Mouse (Mus musculus): ENCODE results near the gene Wdr35. TPM values are rescaled to one million over a fixed set of nuclear protein-coding genes. Genes with fewer than 3 reads are reported as not detected.

Wdr35 gene
- polyA plus RNA-seq, 1 experiment from 2014 or later: 12.5 TPM

DNA sequence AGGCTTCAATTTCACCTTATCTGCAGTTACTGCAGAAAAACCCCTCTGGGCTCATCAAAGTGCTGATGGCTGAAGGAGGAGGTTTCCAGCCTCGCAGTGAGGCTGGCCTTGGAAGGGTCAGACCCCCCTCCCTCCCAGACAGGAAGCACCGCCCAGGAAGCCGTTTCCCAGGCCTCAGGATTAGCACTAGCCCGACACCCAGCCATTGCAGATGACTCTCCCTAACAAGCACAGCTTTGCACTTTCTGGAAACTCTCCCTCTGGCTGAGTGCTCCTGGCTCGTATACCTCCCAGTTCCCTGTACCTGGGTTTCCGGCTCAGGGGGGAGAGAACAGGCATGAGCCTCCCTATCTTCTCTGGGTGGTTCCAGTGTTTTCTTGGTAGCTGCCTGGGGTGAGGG, 77.1 kb downstream of the Wdr35 start:
- no peaks in the 10 kb centered on the region for H3K27me3 ChIP-seq (ENCODE audit: control insufficient read depth, insufficient read depth, low read length)
- no peak overlapping the region for H3K4me3 ChIP-seq (ENCODE audit: low read depth, low read length)
- no peaks in the 10 kb centered on the region for H3K9me3 ChIP-seq (replicated peaks; ENCODE audit: control insufficient read depth, low read length)
- H3K4me1 ChIP-seq (ENCODE audit: control insufficient read depth, insufficient read depth, low read length): no peaks in the 10 kb centered on the region
- no peaks in the 10 kb centered on the region for H3K36me3 ChIP-seq (ENCODE audit: control insufficient read depth, insufficient read depth, low read length)
- 18% methylated on average over 6 of the region's 6 CpGs for WGBS (ENCODE audit: insufficient replicate concordance)
- H3K4me2 ChIP-seq: no peak overlapping the region
- no peak overlapping the region for H3K9ac ChIP-seq (ENCODE audit: low read depth, low read length)
- ATAC-seq (replicated peaks; ENCODE audit: insufficient number of reproducible peaks, low FRiP score, low TSS enrichment): no peak
- no peak overlapping the region for H3K27ac ChIP-seq (ENCODE audit: low read depth, low read length)

DNA sequence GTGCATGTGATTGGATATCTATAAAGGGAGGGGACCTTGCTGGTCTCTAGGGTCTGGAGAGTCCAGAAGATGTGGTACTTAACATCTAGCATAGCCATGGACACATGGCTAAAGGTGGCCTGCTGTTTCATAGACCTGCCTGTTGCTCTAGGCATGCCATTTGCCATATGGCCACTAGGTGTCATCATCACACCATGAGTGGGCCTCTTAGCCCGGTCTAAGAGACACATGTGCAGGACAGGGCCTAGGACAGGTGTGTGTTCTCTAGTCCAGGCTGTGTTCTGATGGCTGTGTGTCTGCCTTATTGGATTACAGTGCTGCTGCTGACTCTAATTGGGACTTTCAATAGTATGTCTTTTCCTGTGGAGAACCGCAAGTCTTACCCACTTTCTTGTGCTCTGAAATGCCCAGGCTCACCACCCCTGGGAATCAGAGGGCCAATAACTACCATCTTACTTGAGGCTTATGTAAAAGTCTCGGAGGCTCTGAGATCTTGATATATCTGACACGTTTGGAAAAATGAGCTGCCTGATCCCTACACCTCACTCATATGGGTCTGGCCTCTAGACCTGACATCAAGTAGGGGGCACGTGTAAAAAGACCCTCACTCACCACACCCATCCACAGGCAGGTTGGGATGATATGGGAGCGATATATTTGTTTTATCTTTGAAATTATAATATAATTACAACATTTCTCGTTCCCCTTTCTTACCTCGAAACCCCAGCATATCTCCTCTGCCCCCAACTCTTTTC, 78.6 kb downstream of the Wdr35 start:
- peak; percentile 73 for ATAC-seq (replicated peaks; ENCODE audit: insufficient number of reproducible peaks, low FRiP score, low TSS enrichment)
- H3K4me2 ChIP-seq: no peak overlapping the region
- H3K9ac ChIP-seq (ENCODE audit: low read depth, low read length): no peak overlapping the region
- 47% methylated on average over 8 of the region's 8 CpGs for WGBS (ENCODE audit: insufficient replicate concordance)
- H3K36me3 ChIP-seq (ENCODE audit: control insufficient read depth, insufficient read depth, low read length): no peaks in the 10 kb centered on the region
- no peak overlapping the region for H3K4me3 ChIP-seq (ENCODE audit: low read depth, low read length)
- no peaks in the 10 kb centered on the region for H3K27me3 ChIP-seq (ENCODE audit: control insufficient read depth, insufficient read depth, low read length)
- no peak overlapping the region for H3K27ac ChIP-seq (ENCODE audit: low read depth, low read length)
- H3K4me1 ChIP-seq (ENCODE audit: control insufficient read depth, insufficient read depth, low read length): no peaks in the 10 kb centered on the region
- H3K9me3 ChIP-seq (replicated peaks; ENCODE audit: control insufficient read depth, low read length): no peaks in the 10 kb centered on the region

DNA sequence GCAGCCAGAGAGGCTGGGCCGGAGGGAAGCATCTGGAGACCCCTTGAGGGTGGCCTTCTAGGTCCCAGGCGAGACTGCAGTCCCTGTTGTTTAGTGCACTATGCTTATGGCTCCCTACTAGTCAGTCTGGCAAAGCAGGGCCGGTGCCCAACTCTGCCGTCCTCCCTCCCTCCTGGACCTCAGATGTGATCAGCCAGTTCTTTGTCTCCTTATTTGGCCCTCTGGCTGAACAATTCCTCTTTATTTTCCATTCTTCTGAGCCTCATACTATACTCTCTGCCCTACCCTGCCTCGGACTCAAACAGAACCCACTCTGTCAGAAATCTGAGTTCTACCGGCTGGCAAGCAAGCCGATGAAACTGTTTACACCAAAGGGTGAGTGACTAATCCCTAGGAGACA, 79.7 kb downstream of the Wdr35 start:
- Histone ChIP-seq H3K4me3 (ENCODE audit: low read depth, low read length) (no peak overlapping the region), H3K4me2 (no peak overlapping the region), H3K36me3 (ENCODE audit: control insufficient read depth, insufficient read depth, low read length) (no peaks in the 10 kb centered on the region), H3K9ac (ENCODE audit: low read depth, low read length) (no peak overlapping the region), H3K4me1 (ENCODE audit: control insufficient read depth, insufficient read depth, low read length) (no peaks in the 10 kb centered on the region), H3K9me3 (replicated peaks; ENCODE audit: control insufficient read depth, low read length) (no peaks in the 10 kb centered on the region), H3K27me3 (ENCODE audit: control insufficient read depth, insufficient read depth, low read length) (no peaks in the 10 kb centered on the region), H3K27ac (ENCODE audit: low read depth, low read length) (no peak overlapping the region)
- no peak for ATAC-seq (replicated peaks; ENCODE audit: insufficient number of reproducible peaks, low FRiP score, low TSS enrichment)
- WGBS (ENCODE audit: insufficient replicate concordance): 45% methylated on average over 7 of the region's 7 CpGs

DNA sequence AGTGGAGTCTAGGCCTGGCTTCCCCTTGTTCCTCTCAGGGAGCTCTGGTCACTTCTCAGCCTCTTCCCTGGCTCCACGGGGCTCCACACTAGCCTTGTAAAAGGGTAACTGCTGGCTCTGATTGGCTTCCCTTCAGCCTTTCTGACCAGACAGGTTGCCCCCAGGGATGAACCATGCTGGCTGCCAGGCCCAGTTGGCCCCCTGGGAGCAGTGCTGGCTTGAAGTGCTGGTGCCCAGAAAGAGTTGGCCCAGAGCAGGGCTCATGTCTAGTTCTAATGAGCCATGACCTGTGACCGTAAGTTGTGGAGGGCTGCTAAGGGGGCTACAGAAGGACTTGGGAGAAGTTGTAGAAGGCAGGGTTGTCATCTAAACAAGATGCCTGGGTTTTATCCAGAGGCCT, 80.3 kb downstream of the Wdr35 start:
- Histone ChIP-seq H3K27ac (ENCODE audit: low read depth, low read length) (no peak overlapping the region), H3K4me3 (ENCODE audit: low read depth, low read length) (no peak overlapping the region), H3K36me3 (ENCODE audit: control insufficient read depth, insufficient read depth, low read length) (no peaks in the 10 kb centered on the region), H3K4me1 (ENCODE audit: control insufficient read depth, insufficient read depth, low read length) (no peaks in the 10 kb centered on the region), H3K9me3 (replicated peaks; ENCODE audit: control insufficient read depth, low read length) (no peaks in the 10 kb centered on the region), H3K27me3 (ENCODE audit: control insufficient read depth, insufficient read depth, low read length) (no peaks in the 10 kb centered on the region), H3K9ac (ENCODE audit: low read depth, low read length) (no peak overlapping the region), H3K4me2 (no peak overlapping the region)
- WGBS (ENCODE audit: insufficient replicate concordance): 60% methylated on average over 2 of the region's 2 CpGs
- no peak for ATAC-seq (replicated peaks; ENCODE audit: insufficient number of reproducible peaks, low FRiP score, low TSS enrichment)

DNA sequence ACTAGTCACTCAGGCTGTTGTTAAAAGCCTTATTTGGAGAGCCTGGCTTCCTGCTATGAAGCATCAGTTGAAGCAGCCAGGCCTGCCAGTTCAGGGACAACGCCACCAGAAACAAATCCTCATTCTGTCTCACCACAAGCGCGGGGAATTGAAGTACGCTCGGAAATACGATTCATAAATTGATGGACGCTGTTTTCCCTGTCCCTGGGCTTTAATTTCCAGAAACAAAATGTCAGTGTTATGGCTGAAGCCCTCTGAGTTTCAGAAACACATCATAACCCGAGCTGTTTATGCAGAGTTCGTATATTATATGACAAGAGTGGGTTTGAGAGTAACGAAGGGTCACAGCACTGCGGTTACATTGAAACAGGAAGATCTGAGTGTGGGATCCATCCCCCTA, 81.6 kb downstream of the Wdr35 start:
- Histone ChIP-seq H3K9me3 (replicated peaks; ENCODE audit: control insufficient read depth, low read length) (no peaks in the 10 kb centered on the region), H3K4me1 (ENCODE audit: control insufficient read depth, insufficient read depth, low read length) (no peaks in the 10 kb centered on the region), H3K4me3 (ENCODE audit: low read depth, low read length) (no peak overlapping the region), H3K9ac (ENCODE audit: low read depth, low read length) (no peak overlapping the region), H3K27ac (ENCODE audit: low read depth, low read length) (no peak overlapping the region), H3K4me2 (no peak overlapping the region), H3K27me3 (ENCODE audit: control insufficient read depth, insufficient read depth, low read length) (no peaks in the 10 kb centered on the region), H3K36me3 (ENCODE audit: control insufficient read depth, insufficient read depth, low read length) (no peaks in the 10 kb centered on the region)
- no peak for ATAC-seq (replicated peaks; ENCODE audit: insufficient number of reproducible peaks, low FRiP score, low TSS enrichment)
- 66% methylated on average over 11 of the region's 11 CpGs for WGBS (ENCODE audit: insufficient replicate concordance)

DNA sequence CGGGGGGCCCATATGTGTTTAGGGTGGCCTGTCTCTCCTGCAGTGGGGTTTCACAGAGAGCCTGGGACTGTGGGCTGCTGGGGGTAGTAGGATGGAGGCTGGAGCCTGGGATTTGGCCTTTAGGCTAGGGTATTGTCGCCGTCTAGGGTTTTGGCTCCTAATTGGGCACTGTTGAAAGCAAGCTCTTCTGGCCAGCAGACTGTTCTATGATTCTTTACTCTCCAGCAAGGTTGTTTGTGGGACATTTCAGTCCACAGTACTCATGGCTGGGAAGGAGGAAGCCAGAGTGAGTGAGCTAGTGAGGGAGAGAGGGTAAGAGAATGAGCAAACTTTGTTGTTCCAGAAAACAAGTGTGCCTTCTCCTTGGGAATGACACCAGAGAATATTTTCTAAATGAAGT, 85.8 kb downstream of the Wdr35 start:
- no peak overlapping the region for H3K9ac ChIP-seq (ENCODE audit: low read depth, low read length)
- no peak overlapping the region for H3K27ac ChIP-seq (ENCODE audit: low read depth, low read length)
- no peak overlapping the region for H3K4me2 ChIP-seq
- H3K4me1 ChIP-seq (ENCODE audit: control insufficient read depth, insufficient read depth, low read length): no peaks in the 10 kb centered on the region
- H3K36me3 ChIP-seq (ENCODE audit: control insufficient read depth, insufficient read depth, low read length): no peaks in the 10 kb centered on the region
- no peak for ATAC-seq (replicated peaks; ENCODE audit: insufficient number of reproducible peaks, low FRiP score, low TSS enrichment)
- no peaks in the 10 kb centered on the region for H3K9me3 ChIP-seq (replicated peaks; ENCODE audit: control insufficient read depth, low read length)
- H3K27me3 ChIP-seq (ENCODE audit: control insufficient read depth, insufficient read depth, low read length): no peaks in the 10 kb centered on the region
- no peak overlapping the region for H3K4me3 ChIP-seq (ENCODE audit: low read depth, low read length)
- WGBS (ENCODE audit: insufficient replicate concordance): 83% methylated on average over 3 of the region's 3 CpGs

DNA sequence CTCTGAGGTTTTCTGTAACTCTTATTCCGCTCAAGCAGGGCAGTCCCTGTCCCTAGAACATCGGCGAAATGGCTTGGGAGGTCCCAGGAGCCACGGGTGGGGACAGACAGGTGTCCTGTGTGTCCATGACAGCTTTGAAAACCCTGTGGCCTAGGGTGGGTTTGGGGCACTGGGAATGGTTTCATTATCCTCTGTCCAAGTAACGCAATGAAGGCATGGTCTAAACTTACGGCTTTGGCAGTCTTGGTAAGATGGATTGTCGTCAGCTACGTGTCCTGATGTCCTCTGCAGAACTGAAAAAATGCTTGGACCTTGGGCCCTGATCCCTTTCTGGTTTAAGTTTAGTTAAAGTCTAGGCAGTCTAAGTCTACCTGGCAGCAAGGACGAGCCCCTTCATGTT, 86.3 kb downstream of the Wdr35 start:
- 82% methylated on average over 9 of the region's 9 CpGs for WGBS (ENCODE audit: insufficient replicate concordance)
- Histone ChIP-seq H3K27ac (ENCODE audit: low read depth, low read length) (no peak overlapping the region), H3K4me3 (ENCODE audit: low read depth, low read length) (no peak overlapping the region), H3K27me3 (ENCODE audit: control insufficient read depth, insufficient read depth, low read length) (no peaks in the 10 kb centered on the region), H3K4me1 (ENCODE audit: control insufficient read depth, insufficient read depth, low read length) (no peaks in the 10 kb centered on the region), H3K9ac (ENCODE audit: low read depth, low read length) (no peak overlapping the region), H3K4me2 (no peak overlapping the region), H3K9me3 (replicated peaks; ENCODE audit: control insufficient read depth, low read length) (no peaks in the 10 kb centered on the region), H3K36me3 (ENCODE audit: control insufficient read depth, insufficient read depth, low read length) (no peaks in the 10 kb centered on the region)
- ATAC-seq (replicated peaks; ENCODE audit: insufficient number of reproducible peaks, low FRiP score, low TSS enrichment): no peak

DNA sequence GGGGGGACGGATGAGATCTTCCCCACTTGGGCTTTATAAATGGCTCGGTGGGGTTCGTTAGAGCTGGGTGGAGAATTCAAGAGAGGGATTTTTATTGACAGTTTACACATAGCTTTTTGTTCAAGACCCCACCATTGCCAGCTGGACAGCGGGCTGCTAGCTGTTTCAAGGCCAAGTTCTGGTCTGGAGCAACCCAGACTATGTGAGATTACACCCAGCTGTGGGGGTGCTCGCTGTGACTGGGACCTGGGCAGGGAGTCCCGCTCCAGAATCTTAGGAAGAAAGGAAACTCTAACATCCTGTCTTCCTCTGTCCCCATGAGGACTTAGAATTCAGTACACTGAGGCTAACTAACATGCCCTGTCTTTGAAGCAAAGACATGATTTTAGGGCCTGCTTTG, 89.9 kb downstream of the Wdr35 start:
- Histone ChIP-seq H3K4me2 (no peak overlapping the region), H3K9ac (ENCODE audit: low read depth, low read length) (no peak overlapping the region), H3K4me3 (ENCODE audit: low read depth, low read length) (no peak overlapping the region), H3K4me1 (ENCODE audit: control insufficient read depth, insufficient read depth, low read length) (no peaks in the 10 kb centered on the region), H3K9me3 (replicated peaks; ENCODE audit: control insufficient read depth, low read length) (no peaks in the 10 kb centered on the region), H3K27me3 (ENCODE audit: control insufficient read depth, insufficient read depth, low read length) (no peaks in the 10 kb centered on the region), H3K36me3 (ENCODE audit: control insufficient read depth, insufficient read depth, low read length) (no peaks in the 10 kb centered on the region), H3K27ac (ENCODE audit: low read depth, low read length) (no peak overlapping the region)
- ATAC-seq (replicated peaks; ENCODE audit: insufficient number of reproducible peaks, low FRiP score, low TSS enrichment): no peak
- 78% methylated on average over 6 of the region's 6 CpGs for WGBS (ENCODE audit: insufficient replicate concordance)

DNA sequence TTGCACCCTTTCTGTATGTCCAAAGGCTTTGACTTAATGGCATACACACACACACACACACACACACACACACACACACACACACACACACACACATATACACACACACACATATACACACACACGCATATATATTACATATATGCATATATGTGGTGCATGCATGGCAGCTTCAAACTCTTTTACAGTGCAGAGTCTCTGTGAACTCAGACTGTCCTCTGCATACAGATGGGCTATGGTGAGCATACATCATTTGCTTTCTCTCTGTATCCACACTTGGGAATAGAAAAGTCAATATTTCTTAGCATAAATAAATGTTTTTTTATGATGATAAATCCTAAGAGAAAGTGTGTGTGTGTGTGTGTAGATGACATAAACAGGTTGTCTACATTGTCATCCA, 97.4 kb downstream of the Wdr35 start:
- Histone ChIP-seq H3K27ac (ENCODE audit: low read depth, low read length) (no peak overlapping the region), H3K9ac (ENCODE audit: low read depth, low read length) (no peak overlapping the region), H3K4me3 (ENCODE audit: low read depth, low read length) (no peak overlapping the region), H3K4me1 (ENCODE audit: control insufficient read depth, insufficient read depth, low read length) (no peaks in the 10 kb centered on the region), H3K36me3 (ENCODE audit: control insufficient read depth, insufficient read depth, low read length) (no peaks in the 10 kb centered on the region), H3K27me3 (ENCODE audit: control insufficient read depth, insufficient read depth, low read length) (no peaks in the 10 kb centered on the region), H3K4me2 (no peak overlapping the region), H3K9me3 (replicated peaks; ENCODE audit: control insufficient read depth, low read length) (no peaks in the 10 kb centered on the region)
- WGBS (ENCODE audit: insufficient replicate concordance): 70% methylated on average over 1 of the region's 1 CpGs
- ATAC-seq (replicated peaks; ENCODE audit: insufficient number of reproducible peaks, low FRiP score, low TSS enrichment): no peak

Data from heart, embryonic 11.5 days (tissue).